Mouse (Mus musculus) testis, adult 2 months (tissue): ENCODE results near the gene Ttyh2.

ENCODE experiments used
- CTCF ChIP-seq: fragments of 200-500 bp; IDR thresholded peaks from 2 replicates; pipeline ENCODE4 v1.5.1; 2012; ENCODE audit warnings: low read depth, mild to moderate bottlenecking, inconsistent platforms, low read length, moderate library complexity; ENCODE audit not compliant: control insufficient read depth, insufficient read depth, insufficient replicate concordance
- POLR2A ChIP-seq: fragments of 200-500 bp; IDR thresholded peaks from 2 replicates; pipeline ENCODE4 v1.6.1; 2012; ENCODE audit warnings: low read depth, mild to moderate bottlenecking, inconsistent platforms, low read length, moderate library complexity; ENCODE audit not compliant: control insufficient read depth

DNA sequence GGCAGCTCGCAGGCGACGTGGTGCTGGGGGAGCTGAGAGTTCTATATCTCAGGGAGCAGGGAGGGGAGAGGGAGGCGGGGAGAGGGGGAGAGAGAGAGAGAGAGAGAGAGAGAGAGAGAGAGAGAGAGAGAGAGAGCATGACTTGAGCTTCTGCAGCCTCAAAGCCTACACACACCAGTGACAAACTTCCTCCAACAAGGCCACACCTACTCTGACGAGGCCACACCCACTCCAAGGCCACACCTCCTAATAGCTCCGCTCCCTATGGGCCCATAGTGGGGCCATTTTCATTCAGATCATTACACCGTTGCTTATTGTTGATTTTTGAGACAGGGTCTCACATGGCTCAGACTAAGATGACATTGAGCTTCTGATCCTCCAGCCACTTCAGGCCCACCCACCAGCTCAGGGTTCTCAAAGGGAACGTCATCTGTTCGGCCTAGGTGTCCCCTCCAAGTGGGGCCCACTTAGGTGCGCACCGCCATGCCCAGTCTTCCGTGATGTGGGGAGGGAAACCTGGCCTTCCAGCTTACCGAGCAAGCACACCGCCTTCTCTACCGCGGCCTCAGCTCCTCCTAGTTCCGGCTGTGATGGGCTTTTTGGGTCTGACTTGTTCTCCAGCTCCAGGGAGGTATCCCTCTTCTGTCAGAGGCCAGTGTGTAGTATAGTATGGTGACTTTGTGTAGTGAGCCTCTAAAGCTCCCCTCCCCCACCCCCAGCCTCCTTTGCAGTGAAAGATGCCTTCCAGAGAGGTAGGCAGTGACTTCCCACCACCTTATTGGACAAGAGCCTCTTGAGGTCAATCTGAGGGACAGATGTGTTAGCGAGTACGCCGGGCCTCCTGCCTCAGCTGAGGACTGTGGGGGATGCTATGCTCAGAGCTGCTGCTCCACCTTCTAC lies 8.7 kb downstream of the Ttyh2 start:
- no peak for TF ChIP-seq CTCF
- no peak for TF ChIP-seq POLR2A
